31 mouse cellular contexts compared by ENCODE assay signal in the genomic region with DNA sequence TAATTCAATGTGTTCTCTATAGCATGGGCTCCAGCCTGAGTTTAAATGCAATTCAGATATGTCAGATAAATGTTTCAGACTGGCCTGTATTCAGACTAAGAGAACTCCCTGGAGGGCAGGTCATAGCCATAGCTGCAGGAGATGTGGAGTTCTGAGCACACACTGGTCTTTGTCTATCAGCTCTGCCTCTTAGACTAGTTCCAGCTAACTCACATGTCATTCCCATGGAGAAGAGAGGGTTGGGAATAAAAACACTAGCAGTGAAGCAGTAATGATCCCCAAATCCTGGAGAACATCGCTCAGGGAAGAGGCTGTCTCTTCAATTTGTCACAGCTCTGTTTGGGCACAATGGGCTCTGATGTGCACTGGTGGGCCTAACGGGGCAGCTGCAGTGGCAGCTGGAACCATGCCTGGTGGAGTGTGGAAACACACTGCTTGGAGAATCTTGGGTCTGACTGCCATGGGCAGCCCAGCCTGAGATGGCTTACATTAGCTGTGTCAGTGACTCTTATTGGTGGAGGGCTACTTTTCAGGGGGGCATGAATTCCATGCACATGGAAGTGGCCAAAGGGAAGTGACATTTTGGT. TPM values are rescaled to one million over a fixed set of nuclear protein-coding genes. Genes with fewer than 3 reads are reported as not detected.
A peak's percentile ranks its signal among the peaks of the same experiment; 100 is the strongest.
DNase-seq lines count a peak whose midpoint lies in the region; ATAC-seq and TF ChIP-seq lines count a peak whose summit lies in the region.
"Had no signal": no experiment of that assay in that cellular context is flagged by ENCODE, and none has a peak within 500 bp of the region (broad histone marks: within the 10 kb centered on the region; RNA-seq: fewer than 3 reads in every experiment).

No protein-coding gene starts in this region.

- peak; percentile 89 for ATAC-seq in hindbrain, postnatal 0 days
- no peak for ATAC-seq in hindbrain, embryonic 14.5 days (ENCODE audit: low FRiP score)
- ATAC-seq in midbrain, embryonic 14.5 days (ENCODE audit: low FRiP score, low TSS enrichment), result peak; percentile 63; the same call in 1 of the 2 replicates
- no peak for ATAC-seq in erythroblast, adult 5-6 weeks (replicated peaks; ENCODE audit: low FRiP score, poor library complexity, severe bottlenecking)
- ATAC-seq: forebrain, embryonic 13.5 days; intestine, postnatal 0 days had no signal

- TF ChIP-seq CTCF in hindbrain, postnatal 0 days (IDR thresholded peaks at IDR 0.05; ENCODE audit: low read depth), result no peak
- TF ChIP-seq CTCF in brain, embryonic 14.5 days (IDR thresholded peaks at IDR 0.05; ENCODE audit: borderline replicate concordance, extremely low read depth, insufficient read depth, insufficient read length), result no peak

- H3K36me3 ChIP-seq in hindbrain, postnatal 0 days (ENCODE audit: insufficient read depth, low read length), result no peaks in the 10 kb centered on the region
- H3K36me3 ChIP-seq in hindbrain, embryonic 14.5 days (replicated peaks; ENCODE audit: control insufficient read depth, insufficient read depth), result no peaks in the 10 kb centered on the region
- no peaks in the 10 kb centered on the region for H3K36me3 ChIP-seq in midbrain, embryonic 14.5 days (ENCODE audit: control insufficient read depth, insufficient read depth, low read length)
- H3K36me3 ChIP-seq: embryonic facial prominence, embryonic 15.5 days; limb, embryonic 12.5 days; liver, embryonic 15.5 days; neural tube, embryonic 13.5 days had no signal

- H3K9me3 ChIP-seq in hindbrain, postnatal 0 days (ENCODE audit: low read length), result no peaks in the 10 kb centered on the region
- H3K9me3 ChIP-seq in hindbrain, embryonic 14.5 days (ENCODE audit: control insufficient read depth, low read length), result no peaks in the 10 kb centered on the region
- H3K9me3 ChIP-seq in midbrain, embryonic 14.5 days (ENCODE audit: control insufficient read depth, low read length), result no peaks in the 10 kb centered on the region
- H3K9me3 ChIP-seq: embryonic facial prominence, embryonic 15.5 days; forebrain, embryonic 13.5 days; limb, embryonic 12.5 days; liver, embryonic 15.5 days; neural tube, embryonic 13.5 days had no signal

- no peaks in the 10 kb centered on the region for H3K27me3 ChIP-seq in hindbrain, postnatal 0 days (ENCODE audit: insufficient read depth, low read length)
- H3K27me3 ChIP-seq in hindbrain, embryonic 14.5 days (ENCODE audit: control insufficient read depth, insufficient read depth, low read length), result no peaks in the 10 kb centered on the region
- no peaks in the 10 kb centered on the region for H3K27me3 ChIP-seq in midbrain, embryonic 14.5 days (ENCODE audit: control insufficient read depth, insufficient read depth, low read length)
- H3K27me3 ChIP-seq: embryonic facial prominence, embryonic 15.5 days; forebrain, embryonic 13.5 days; limb, embryonic 12.5 days; liver, embryonic 15.5 days; neural tube, embryonic 13.5 days had no signal

- H3K27ac ChIP-seq in hindbrain, postnatal 0 days, result no peak overlapping the region
- H3K27ac ChIP-seq in hindbrain, embryonic 14.5 days, result no peak overlapping the region
- no peak overlapping the region for H3K27ac ChIP-seq in midbrain, embryonic 14.5 days (replicated peaks; ENCODE audit: low read depth, low read length)
- H3K27ac ChIP-seq: embryonic facial prominence, embryonic 15.5 days; forebrain, embryonic 13.5 days; limb, embryonic 12.5 days; liver, embryonic 15.5 days; neural tube, embryonic 13.5 days had no signal

- no peak overlapping the region for H3K4me3 ChIP-seq in hindbrain, postnatal 0 days (ENCODE audit: low read length)
- no peak overlapping the region for H3K4me3 ChIP-seq in hindbrain, embryonic 14.5 days (replicated peaks; ENCODE audit: low read length)
- no peak overlapping the region for H3K4me3 ChIP-seq in midbrain, embryonic 14.5 days (replicated peaks; ENCODE audit: low read depth, low read length)
- H3K4me3 ChIP-seq: embryonic facial prominence, embryonic 15.5 days; forebrain, embryonic 13.5 days; limb, embryonic 12.5 days; liver, embryonic 15.5 days; neural tube, embryonic 13.5 days had no signal

- no peak overlapping the region for H3K9ac ChIP-seq in hindbrain, postnatal 0 days (replicated peaks; ENCODE audit: low read length)
- H3K9ac ChIP-seq in hindbrain, embryonic 14.5 days, result no peak overlapping the region
- no peak overlapping the region for H3K9ac ChIP-seq in midbrain, embryonic 14.5 days (replicated peaks; ENCODE audit: low read length)
- H3K9ac ChIP-seq: embryonic facial prominence, embryonic 15.5 days; forebrain, embryonic 13.5 days; limb, embryonic 12.5 days; liver, embryonic 15.5 days; lung, embryonic 14.5 days; neural tube, embryonic 13.5 days had no signal

- TF ChIP-seq POLR2A in brain, embryonic 14.5 days (IDR thresholded peaks at IDR 0.05; ENCODE audit: borderline replicate concordance, extremely low read depth, insufficient read depth, insufficient read length, poor library complexity, severe bottlenecking), result no peak

- H3K4me2 ChIP-seq in hindbrain, postnatal 0 days (ENCODE audit: low read depth, low read length), result no peak overlapping the region
- no peak overlapping the region for H3K4me2 ChIP-seq in hindbrain, embryonic 14.5 days (replicated peaks)
- H3K4me2 ChIP-seq in midbrain, embryonic 14.5 days (ENCODE audit: low read length), result no peak overlapping the region
- H3K4me2 ChIP-seq: embryonic facial prominence, embryonic 15.5 days; forebrain, embryonic 13.5 days; limb, embryonic 12.5 days; liver, embryonic 15.5 days; lung, embryonic 14.5 days; neural tube, embryonic 13.5 days had no signal

- peak; percentile 42 to 64 for DNase-seq in cerebellum, postnatal 14 days
- DNase-seq in cerebellum, postnatal 36 days, result no peak
- DNase-seq in hindbrain, postnatal 0 days (ENCODE audit: low spot score), result peak; percentile 59
- DNase-seq in hindbrain, embryonic 14.5 days (ENCODE audit: low spot score), result no peak
- peak; percentile 55 for DNase-seq in brain, embryonic 14.5 days (ENCODE audit: low read depth)
- DNase-seq in midbrain, embryonic 14.5 days, result peak; percentile 52
- DNase-seq in urinary bladder, postnatal 10 days (ENCODE audit: low spot score), result no peak
- DNase-seq: adrenal gland, postnatal 25 days; cerebellum, adult 8-10 months; gastrocnemius, postnatal 10 days; heart, postnatal 14 days; kidney, adult 9 months; kidney, postnatal 10 days; layer of hippocampus, adult 9-11 months; lung, embryonic 14.5 days; lung, postnatal 14 days; spleen, adult 18-20 months; thymus, adult 18-20 months; thymus, postnatal 25 days had no signal

- WGBS in hindbrain, postnatal 0 days, result 29% methylated on average over 2 of the region's 2 CpGs
- WGBS in hindbrain, embryonic 14.5 days, result 26% methylated on average over 2 of the region's 2 CpGs
- WGBS in midbrain, embryonic 14.5 days, result 13% methylated on average over 2 of the region's 2 CpGs

- no peaks in the 10 kb centered on the region; the same call in 1 of the 2 replicates for H3K4me1 ChIP-seq in hindbrain, postnatal 0 days (ENCODE audit: insufficient read depth, low read length)
- H3K4me1 ChIP-seq in hindbrain, embryonic 14.5 days (replicated peaks; ENCODE audit: control insufficient read depth, insufficient read depth, low read length), result 0 out of 2 replicates have a peak, but pooled peaks cover 3% of the 10 kb centered on the region
- H3K4me1 ChIP-seq in midbrain, embryonic 14.5 days (ENCODE audit: control insufficient read depth, insufficient read depth, low read length), result no peaks in the 10 kb centered on the region
- H3K4me1 ChIP-seq: embryonic facial prominence, embryonic 15.5 days; liver, embryonic 15.5 days had no signal

RNA-seq across cellular contexts. Expression of a gene that starts 57.1 kb away (rescaled TPM):
- total RNA-seq in hindbrain, postnatal 0 days (2014; rRNA removed), result not detected in 2 replicates
- 0.18 and 0.19 TPM in 2 replicates for polyA plus RNA-seq in hindbrain, postnatal 0 days (2015; fragmentation: Nextera tagmentation; extraction: Ambion mirVana)
- 0.35 and 0.98 TPM in 2 replicates for polyA plus RNA-seq in hindbrain, embryonic 14.5 days (2014; fragmentation: Nextera tagmentation; extraction: Ambion mirVana)
- 0.06 and 0.18 TPM in 2 replicates for polyA plus RNA-seq in brain, embryonic 14.5 days (2012; rRNA removed)
- 0.09 and 0.33 TPM in 2 replicates for polyA plus RNA-seq in midbrain, embryonic 14.5 days (2014; fragmentation: Nextera tagmentation; extraction: Ambion mirVana)
- total RNA-seq in erythroblast, adult 5-6 weeks (2015; ENCODE audit: low replicate concordance), result not detected in 2 replicates
- total RNA-seq in erythroblast, adult 5-6 weeks (2017; ENCODE audit: low replicate concordance), result not detected in 2 replicates
- total RNA-seq: adrenal gland, postnatal 25 days; common myeloid progenitor, adult 5-6 weeks; gastrocnemius, postnatal 10 days; granulocyte monocyte progenitor cell, adult 5-6 weeks; heart, postnatal 14 days; left cerebral cortex, postnatal 10 days; MEL had no signal
- polyA plus RNA-seq: embryonic facial prominence, embryonic 15.5 days; liver, adult 2 months; neural tube, embryonic 13.5 days had no signal

Comparison
In these comparisons a context has a peak if more than half of its experiments do, and no peak if none do; other contexts are left out.
1. DNase-seq: peak in cerebellum, postnatal 14 days (2 of 2), hindbrain, postnatal 0 days (single experiment), brain, embryonic 14.5 days (single experiment) and midbrain, embryonic 14.5 days (single experiment); none in cerebellum, postnatal 36 days (0 of 2), hindbrain, embryonic 14.5 days (single experiment) and urinary bladder, postnatal 10 days (single experiment).
2. ATAC-seq: peak in hindbrain, postnatal 0 days (single experiment) and midbrain, embryonic 14.5 days (single experiment); none in hindbrain, embryonic 14.5 days (single experiment) and erythroblast, adult 5-6 weeks (single experiment).